Mouse (Mus musculus): ENCODE measurements around the gene Faah. TPM values are rescaled to one million over a fixed set of nuclear protein-coding genes. Genes with fewer than 3 reads are reported as not detected.

Gene Faah
- total and polyA plus RNA-seq, 3 experiments: 3.4 to 15.1 (median 13.3) TPM

- H3K36me3 ChIP-seq (replicated peaks in 1 of 2; ENCODE audit: control insufficient read depth in 1 of 2, insufficient read depth in 1 of 2, low read length in 1 of 2): no peaks in the 10 kb centered on the region
- H3K4me1 ChIP-seq (ENCODE audit: control insufficient read depth in 1 of 2, insufficient read depth in 2 of 2): no peaks in the 10 kb centered on the region; a peak in 1 of 4 replicates
- H3K79me2 ChIP-seq (replicated peaks; ENCODE audit: control insufficient read depth, extremely low read depth, insufficient read depth, poor library complexity, severe bottlenecking): no peaks in the 10 kb centered on the region
- dilution Hi-C loops (cut with MboI; ENCODE audit: extremely low pct_ligation_motif_present, extremely low pct_unique_long_range_greater_than_20kb, low sequenced_read_pairs) (no loop called here), in situ Hi-C loops (cut with MboI; ENCODE audit: low pct_ligation_motif_present, low pct_unique_long_range_greater_than_20kb, low sequenced_read_pairs) (no loop called here)
- no peak for DNase-seq (ENCODE audit: extremely low read depth)
- H3K27me3 ChIP-seq (replicated peaks): peaks cover 93% of the 10 kb centered on the region
- TF ChIP-seq ETS1 (conservative IDR thresholded peaks at IDR 0.05; ENCODE audit: low read depth, low read length): no peak
- TF ChIP-seq POLR2A (IDR thresholded peaks at IDR 0.05; ENCODE audit: low read depth, low read length): no peak
- no peak for TF ChIP-seq ZNF384 (IDR thresholded peaks at IDR 0.05; ENCODE audit: low read depth, low read length)
- TF ChIP-seq CHD2 (IDR thresholded peaks at IDR 0.05; ENCODE audit: low read length): no peak
- no peak for TF ChIP-seq MAZ (IDR thresholded peaks at IDR 0.05; ENCODE audit: low read depth, low read length)
- TF ChIP-seq USF2 (conservative IDR thresholded peaks at IDR 0.05; ENCODE audit: low read depth, low read length): no peak
- no peak for TF ChIP-seq NELFE (IDR thresholded peaks at IDR 0.05; ENCODE audit: low read depth, low read length)
- TF ChIP-seq CHD1 (IDR thresholded peaks at IDR 0.05; ENCODE audit: low read depth, low read length): no peak
- no peak overlapping the region for H3K27ac ChIP-seq (ENCODE audit: insufficient read depth, low read depth)
- no peaks in the 10 kb centered on the region for H3K9me3 ChIP-seq (replicated peaks; ENCODE audit: low read length)
- H3K9ac ChIP-seq (ENCODE audit: insufficient read depth, low read depth): no peak overlapping the region
- H3K4me2 ChIP-seq (ENCODE audit: insufficient read depth, low read depth, poor library complexity, severe bottlenecking): no peak overlapping the region
- no peak overlapping the region for H3K4me3 ChIP-seq (replicated peaks in 1 of 3; ENCODE audit: low read depth in 2 of 3, low read length in 2 of 3, poor library complexity in 1 of 3)
These were observed 81.1 kb downstream of the Faah start for GRCm38 (mm10) chr4:115936646-115937045.

GRCm38 (mm10) chr4:115935835-115936581 lies 81.7 kb downstream of the Faah start:
- TF ChIP-seq ZKSCAN1 (IDR thresholded peaks at IDR 0.05; ENCODE audit: borderline replicate concordance, low read depth, low read length) (no peak), MXI1 (IDR thresholded peaks at IDR 0.05; ENCODE audit: low read depth, low read length) (no peak), RAD21 (IDR thresholded peaks at IDR 0.05; ENCODE audit: low read depth, low read length) (no peak), ELF1 (IDR thresholded peaks at IDR 0.05; ENCODE audit: low read depth, low read length) (no peak), RCOR1 (conservative IDR thresholded peaks at IDR 0.05; ENCODE audit: low read depth, low read length) (no peak), JUND (conservative IDR thresholded peaks at IDR 0.05; ENCODE audit: low read depth, low read length) (no peak), NELFE (IDR thresholded peaks at IDR 0.05; ENCODE audit: low read depth, low read length) (no peak), MEF2A (IDR thresholded peaks at IDR 0.05; ENCODE audit: borderline replicate concordance, low read depth, low read length) (no peak), MAZ (IDR thresholded peaks at IDR 0.05; ENCODE audit: low read depth, low read length) (no peak), GABPA (IDR thresholded peaks at IDR 0.05; ENCODE audit: insufficient replicate concordance, low read depth, low read length) (no peak), EP300 (IDR thresholded peaks at IDR 0.05; ENCODE audit: low read length) (no peak), USF1 (IDR thresholded peaks at IDR 0.05; ENCODE audit: low read depth, low read length) (no peak), MAFK (IDR thresholded peaks at IDR 0.05; ENCODE audit: insufficient replicate concordance, low read length) (no peak), ZC3H11A (IDR thresholded peaks at IDR 0.05; ENCODE audit: low read depth, low read length) (no peak), TBP (conservative IDR thresholded peaks at IDR 0.05; ENCODE audit: low read depth, low read length) (no peak)
- Histone ChIP-seq H3K9me3 (replicated peaks; ENCODE audit: low read length) (no peaks in the 10 kb centered on the region), H3K4me3 (replicated peaks in 1 of 3; ENCODE audit: low read depth in 2 of 3, low read length in 2 of 3, poor library complexity in 1 of 3) (no peak overlapping the region), H3K4me2 (ENCODE audit: insufficient read depth, low read depth, poor library complexity, severe bottlenecking) (no peak overlapping the region), H3K79me2 (replicated peaks; ENCODE audit: control insufficient read depth, extremely low read depth, insufficient read depth, poor library complexity, severe bottlenecking) (no peaks in the 10 kb centered on the region), H3K9ac (ENCODE audit: insufficient read depth, low read depth) (no peak overlapping the region), H3K4me1 (ENCODE audit: control insufficient read depth in 1 of 2, insufficient read depth in 2 of 2) (no peaks in the 10 kb centered on the region; a peak in 1 of 4 replicates), H3K36me3 (replicated peaks in 1 of 2; ENCODE audit: control insufficient read depth in 1 of 2, insufficient read depth in 1 of 2, low read length in 1 of 2) (no peaks in the 10 kb centered on the region), H3K27ac (ENCODE audit: insufficient read depth, low read depth) (no peak overlapping the region), H3K27me3 (replicated peaks) (peaks cover 93% of the 10 kb centered on the region)
- DNase-seq (ENCODE audit: extremely low read depth): no peak
- in situ Hi-C loops (cut with MboI; ENCODE audit: low pct_ligation_motif_present, low pct_unique_long_range_greater_than_20kb, low sequenced_read_pairs) (no loop called here), dilution Hi-C loops (cut with MboI; ENCODE audit: extremely low pct_ligation_motif_present, extremely low pct_unique_long_range_greater_than_20kb, low sequenced_read_pairs) (no loop called here)
